Mouse (Mus musculus) liver, embryonic 15.5 days (tissue): ENCODE data around the gene Mindy4. TPM values are rescaled to one million over a fixed set of nuclear protein-coding genes. Genes with fewer than 3 reads are reported as not detected.
"Not testable (repeated sequence)": the region's sequence is repeated elsewhere in the genome, so short reads cannot be mapped to it uniquely, and the experiment has no call there.

Experiments
- ATAC-seq: fragments of 200-750 bp; cut with Nextera tagmentation; 2 replicates; pipeline ENCODE4 v1.8.0; 2017; ENCODE audit warnings: moderate number of reproducible peaks, mild to moderate bottlenecking, moderate library complexity; ENCODE audit not compliant: insufficient read depth
- H3K27ac ChIP-seq: fragments of 300-500 bp; sonication (generic); replicated peaks from 2 replicates; pipeline ENCODE4 v1.5.1; 2015; ENCODE audit warnings: mild to moderate bottlenecking, inconsistent platforms
- H3K27me3 ChIP-seq: fragments of 300-500 bp; sonication (generic); 2 replicates; pipeline ENCODE4 v1.6.1; 2015; ENCODE audit warnings: mild to moderate bottlenecking, inconsistent platforms
- H3K36me3 ChIP-seq: fragments of 300-500 bp; sonication (generic); replicated peaks from 2 replicates; pipeline ENCODE4 v1.6.1; 2015; ENCODE audit warnings: moderate library complexity, mild to moderate bottlenecking, inconsistent platforms
- H3K4me1 ChIP-seq: fragments of 300-500 bp; sonication (generic); replicated peaks from 2 replicates; pipeline ENCODE4 v1.6.1; 2015; ENCODE audit warnings: inconsistent platforms
- H3K4me2 ChIP-seq: fragments of 300-500 bp; sonication (generic); 2 replicates; pipeline ENCODE4 v1.6.1; 2015; ENCODE audit warnings: moderate library complexity, mild to moderate bottlenecking, inconsistent platforms
- H3K4me3 ChIP-seq: fragments of 300-500 bp; sonication (generic); replicated peaks from 2 replicates; pipeline ENCODE4 v1.5.1; 2015; ENCODE audit warnings: mild to moderate bottlenecking, inconsistent platforms
- H3K9ac ChIP-seq: fragments of 300-500 bp; sonication (generic); 2 replicates; pipeline ENCODE4 v1.6.1; 2015; ENCODE audit warnings: moderate library complexity, mild to moderate bottlenecking, inconsistent platforms
- H3K9me3 ChIP-seq: fragments of 300-500 bp; sonication (generic); replicated peaks from 2 replicates; pipeline ENCODE4 v1.6.1; 2016; ENCODE audit warnings: inconsistent platforms
- WGBS: fragments of 180-500 bp; shearing (Covaris S2); methylation state at CpG from one replicate; pipeline ENCODE4 v1.1.7; 2015; ENCODE audit warnings: mixed read lengths; ENCODE audit not compliant: insufficient replicate concordance; 5-methylcytosine and 5-hydroxymethylcytosine counted together
- polyA plus RNA-seq: library from polyadenylated mRNA; unstranded; fragments of >200 nt; fragmentation: Nextera tagmentation; extraction: Ambion mirVana; gene quantifications from 2 replicates; pipeline ENCODE4 v1.2.1, GENCODE M21; 2015

The Mindy4 gene
- polyA plus RNA-seq, 1 experiment from 2014 or later, result 1.3 TPM

DNA sequence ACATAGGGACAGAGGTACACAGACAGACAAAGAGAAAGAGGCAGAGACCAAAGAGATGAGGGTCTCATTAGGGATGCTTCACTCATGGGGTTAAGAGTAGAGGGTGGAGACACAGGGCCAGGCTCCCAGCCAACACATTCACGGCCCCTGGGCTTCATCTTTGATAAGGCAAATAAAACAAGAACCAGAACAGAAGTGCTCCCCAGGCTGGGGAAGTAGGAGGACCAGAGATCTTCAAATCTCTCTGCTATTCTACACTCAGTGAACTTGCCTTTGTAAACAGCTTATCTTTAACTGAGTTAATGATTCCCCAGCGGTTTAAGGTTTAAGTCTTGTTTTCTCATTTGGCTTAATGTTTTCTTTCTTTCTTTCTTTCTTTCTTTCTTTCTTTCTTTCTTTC lies 27.7 kb upstream of the Mindy4 start:
- Histone ChIP-seq H3K4me2 (no peak overlapping the region), H3K9ac (no peak overlapping the region), H3K4me1 (0 out of 2 replicates have a peak, but pooled peaks cover 10% of the 10 kb centered on the region), H3K36me3 (no peaks in the 10 kb centered on the region), H3K4me3 (no peak overlapping the region), H3K27ac (no peak overlapping the region), H3K27me3 (no peaks in the 10 kb centered on the region), H3K9me3 (no peaks in the 10 kb centered on the region)
- ATAC-seq, result no peak
- 19% methylated on average over 2 of the region's 2 CpGs for WGBS

DNA sequence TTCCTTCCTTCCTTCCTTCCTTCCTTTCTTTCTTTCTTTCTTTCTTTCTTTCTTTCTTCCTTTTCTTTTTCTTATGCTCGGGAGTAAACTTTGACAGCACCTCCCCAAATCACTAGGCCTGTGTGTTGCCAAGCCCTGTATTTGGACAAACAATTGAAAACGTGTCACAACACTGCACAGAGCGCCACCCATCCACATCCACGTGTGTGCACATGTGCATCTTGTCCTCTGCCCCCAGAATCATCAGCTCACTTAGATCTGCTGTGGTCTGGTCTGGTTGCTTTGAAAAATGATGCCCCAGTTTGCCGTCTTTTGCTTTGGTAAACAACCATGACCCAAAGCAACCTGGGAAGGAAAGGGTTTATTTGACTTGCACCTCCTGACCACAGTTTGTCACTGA lies 27.3 kb upstream of the Mindy4 start:
- H3K9me3 ChIP-seq, result no peaks in the 10 kb centered on the region
- no peak overlapping the region for H3K4me3 ChIP-seq
- no peaks in the 10 kb centered on the region for H3K27me3 ChIP-seq
- H3K27ac ChIP-seq, result no peak overlapping the region
- no peak overlapping the region for H3K9ac ChIP-seq
- no peaks in the 10 kb centered on the region for H3K36me3 ChIP-seq
- 0 out of 2 replicates have a peak, but pooled peaks cover 10% of the 10 kb centered on the region for H3K4me1 ChIP-seq
- WGBS, result 32% methylated on average over 5 of the region's 5 CpGs
- H3K4me2 ChIP-seq, result no peak overlapping the region
- ATAC-seq, result no peak

DNA sequence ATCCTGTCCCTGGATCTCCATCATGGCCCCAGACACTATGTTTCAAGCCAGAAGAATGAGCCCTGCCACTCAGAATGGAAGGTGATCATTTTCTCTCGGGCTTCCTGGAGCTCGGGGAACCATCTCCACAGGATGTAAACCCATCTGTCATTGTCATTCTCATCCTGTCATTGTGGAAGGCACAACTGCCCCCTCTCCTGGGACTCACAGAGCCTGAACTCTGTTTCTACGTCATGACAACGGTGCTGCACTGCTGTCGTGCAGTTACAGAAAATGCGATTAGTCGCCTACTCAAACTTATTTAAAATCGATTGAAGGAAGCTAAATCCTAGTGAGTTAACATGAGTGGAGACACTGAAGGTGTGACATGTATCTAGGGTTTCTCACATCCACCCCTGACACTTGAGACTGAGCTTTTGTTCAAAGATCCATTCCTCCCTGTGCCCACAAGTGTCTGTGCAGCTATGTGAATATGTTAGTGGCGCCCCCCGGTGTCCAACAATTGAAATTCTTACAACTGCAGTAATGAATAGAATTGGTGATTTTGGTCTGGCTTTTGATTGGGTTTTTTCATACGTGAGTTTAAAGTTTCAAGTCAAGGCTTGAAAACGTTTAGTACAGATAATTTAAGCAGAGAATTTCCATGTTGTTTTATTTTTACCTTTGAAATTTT lies 26.0 kb upstream of the Mindy4 start:
- ATAC-seq, result no peak
- Histone ChIP-seq H3K9ac (no peak overlapping the region), H3K27ac (no peak overlapping the region), H3K4me3 (no peak overlapping the region), H3K4me2 (no peak overlapping the region), H3K9me3 (no peaks in the 10 kb centered on the region), H3K36me3 (no peaks in the 10 kb centered on the region), H3K27me3 (no peaks in the 10 kb centered on the region), H3K4me1 (0 out of 2 replicates have a peak, but pooled peaks cover 10% of the 10 kb centered on the region)
- 27% methylated on average over 12 of the region's 12 CpGs for WGBS

DNA sequence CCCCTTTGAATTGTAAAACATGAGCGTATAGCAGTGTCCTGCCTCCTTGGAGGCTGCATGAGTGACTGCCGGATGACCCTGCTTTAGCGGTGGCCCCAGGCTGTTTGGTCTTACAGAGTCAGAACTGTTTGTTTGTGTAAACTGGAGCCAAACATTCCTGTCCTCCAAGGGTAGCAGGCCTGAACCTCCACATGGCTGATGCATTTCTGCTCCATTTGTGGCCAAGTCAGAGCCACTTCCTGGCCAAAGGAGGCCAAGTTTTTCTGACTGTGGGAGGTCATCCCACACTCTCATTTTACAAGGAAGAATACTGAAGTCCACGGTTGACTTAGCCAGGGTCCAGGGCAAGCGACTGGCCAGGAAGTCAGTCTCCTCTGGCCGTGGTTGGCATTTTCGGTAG lies 23.6 kb upstream of the Mindy4 start:
- Histone ChIP-seq H3K4me3 (no peak overlapping the region), H3K36me3 (no peaks in the 10 kb centered on the region), H3K4me1 (0 out of 2 replicates have a peak, but pooled peaks cover 9% of the 10 kb centered on the region), H3K27me3 (no peaks in the 10 kb centered on the region), H3K9ac (no peak overlapping the region), H3K9me3 (no peaks in the 10 kb centered on the region), H3K4me2 (no peak overlapping the region), H3K27ac (no peak overlapping the region)
- 61% methylated on average over 7 of the region's 7 CpGs for WGBS
- no peak for ATAC-seq

DNA sequence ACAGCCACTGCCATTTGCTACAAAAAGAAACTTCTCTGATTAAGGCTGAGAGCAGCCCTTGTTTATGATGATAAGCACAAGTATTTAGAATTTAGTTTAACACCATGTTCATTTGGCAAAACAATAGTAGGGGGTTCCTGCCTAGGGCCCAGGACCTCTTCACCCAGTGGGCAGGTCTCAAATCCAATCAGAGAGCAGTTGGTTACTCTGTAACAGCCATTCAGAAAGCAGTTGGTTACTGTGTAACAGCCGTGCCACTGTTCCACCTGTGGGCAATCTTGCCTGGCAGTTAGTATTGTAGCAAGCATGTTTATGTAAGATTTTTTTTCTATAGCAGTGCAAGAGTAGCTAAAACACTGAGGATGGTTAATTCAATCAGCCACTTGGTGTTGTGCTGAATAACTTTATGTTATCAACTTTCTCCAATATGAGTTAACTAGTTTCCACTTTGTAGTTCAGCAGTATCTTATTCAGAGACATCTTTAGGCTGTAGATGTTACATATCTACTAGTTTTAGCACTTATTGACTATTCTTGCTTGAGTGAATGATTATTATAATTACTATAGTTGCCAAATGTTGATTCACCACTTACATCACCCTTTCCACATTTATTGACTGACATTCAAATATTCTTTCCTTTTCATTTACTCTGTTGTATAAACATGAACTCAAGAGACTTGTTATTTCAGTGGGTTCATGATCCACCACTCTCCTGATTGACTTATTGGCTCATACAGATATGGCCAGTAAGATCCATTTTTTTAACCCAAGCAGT lies 20.3 kb upstream of the Mindy4 start:
- Histone ChIP-seq H3K9ac (no peak overlapping the region), H3K4me2 (no peak overlapping the region), H3K4me3 (no peak overlapping the region), H3K27me3 (no peaks in the 10 kb centered on the region), H3K36me3 (no peaks in the 10 kb centered on the region), H3K27ac (no peak overlapping the region), H3K4me1 (no peaks in the 10 kb centered on the region), H3K9me3 (no peaks in the 10 kb centered on the region)
- no peak for ATAC-seq
- WGBS, result 56% methylated on average over 1 of the region's 1 CpGs

DNA sequence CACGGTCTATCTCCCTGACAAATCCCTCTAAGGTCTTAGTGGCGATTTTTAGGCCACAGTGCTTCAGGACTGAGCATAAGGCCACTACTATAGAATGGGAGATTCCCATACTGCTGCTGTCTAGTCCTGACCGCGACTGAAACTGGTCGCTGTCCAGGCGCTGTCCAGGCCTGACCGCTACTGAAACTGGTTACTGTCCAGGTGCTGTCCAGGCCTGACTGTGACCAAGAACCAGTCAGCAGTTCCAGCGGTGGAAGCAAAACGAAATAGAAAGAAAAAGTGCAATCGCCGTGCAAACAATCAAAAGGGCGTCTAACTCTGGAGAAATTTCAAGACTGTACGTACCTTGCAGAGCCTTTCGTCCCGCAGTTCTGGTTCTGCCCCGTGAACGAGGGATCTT lies 15.4 kb upstream of the Mindy4 start:
- not testable (repeated sequence) for ATAC-seq, H3K27ac ChIP-seq, H3K9ac ChIP-seq, H3K27me3 ChIP-seq, H3K36me3 ChIP-seq, H3K4me3 ChIP-seq, H3K4me2 ChIP-seq, H3K9me3 ChIP-seq, H3K4me1 ChIP-seq
- 82% methylated on average over 17 of the region's 17 CpGs for WGBS

DNA sequence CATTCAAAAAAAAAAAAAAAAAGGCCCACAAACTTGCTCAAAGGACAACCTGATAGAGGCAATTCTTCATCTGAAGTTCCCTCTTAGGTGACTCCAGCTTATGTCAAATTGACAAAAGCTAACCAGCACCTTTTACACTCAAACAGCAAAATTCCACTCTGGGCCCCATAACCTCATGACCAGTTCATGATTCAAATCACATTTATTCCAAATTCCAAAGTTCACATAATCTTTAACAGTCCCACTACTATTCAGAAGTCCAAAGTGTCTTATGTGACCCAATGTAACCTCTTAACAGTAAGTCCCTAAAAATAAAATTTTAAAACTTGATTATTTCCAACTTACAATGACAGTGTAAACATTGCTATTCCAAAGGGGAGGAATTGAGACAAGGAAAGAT lies 13.8 kb upstream of the Mindy4 start:
- Histone ChIP-seq H3K4me1 (no peaks in the 10 kb centered on the region), H3K27ac (no peak overlapping the region)
- ATAC-seq, result no peak

DNA sequence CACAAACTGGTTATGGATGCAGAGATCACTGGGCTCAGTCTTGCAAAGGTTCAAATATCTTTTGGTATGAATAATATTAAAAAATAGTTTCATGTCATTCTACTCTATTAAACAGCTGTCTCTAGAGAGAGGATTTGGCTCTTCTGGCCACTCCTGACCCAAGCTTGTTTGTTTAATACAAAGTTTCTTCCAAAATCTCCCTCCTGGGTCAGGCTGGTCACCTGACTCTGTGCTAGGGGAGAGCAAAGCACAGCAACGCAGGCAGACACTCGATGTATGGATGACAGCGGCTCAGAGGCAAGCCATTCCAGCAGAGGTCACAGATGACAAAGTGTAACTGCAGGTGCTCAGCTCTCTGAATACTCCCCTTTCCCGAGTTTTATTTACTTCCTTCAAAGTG lies 11.6 kb upstream of the Mindy4 start:
- H3K9me3 ChIP-seq, result no peaks in the 10 kb centered on the region
- H3K36me3 ChIP-seq, result no peaks in the 10 kb centered on the region
- H3K27ac ChIP-seq, result no peak overlapping the region
- H3K4me3 ChIP-seq, result no peak overlapping the region
- H3K4me1 ChIP-seq, result no peaks in the 10 kb centered on the region
- WGBS, result 53% methylated on average over 4 of the region's 4 CpGs
- no peak for ATAC-seq
- H3K27me3 ChIP-seq, result no peaks in the 10 kb centered on the region
- no peak overlapping the region for H3K4me2 ChIP-seq
- H3K9ac ChIP-seq, result no peak overlapping the region

More for the DNA sequence above, 13.8 kb upstream of the Mindy4 start:
- H3K4me2 ChIP-seq, result no peak overlapping the region
- H3K9ac ChIP-seq, result no peak overlapping the region
- no peaks in the 10 kb centered on the region for H3K36me3 ChIP-seq
- no peaks in the 10 kb centered on the region for H3K9me3 ChIP-seq
- no peaks in the 10 kb centered on the region for H3K27me3 ChIP-seq
- H3K4me3 ChIP-seq, result no peak overlapping the region

DNA sequence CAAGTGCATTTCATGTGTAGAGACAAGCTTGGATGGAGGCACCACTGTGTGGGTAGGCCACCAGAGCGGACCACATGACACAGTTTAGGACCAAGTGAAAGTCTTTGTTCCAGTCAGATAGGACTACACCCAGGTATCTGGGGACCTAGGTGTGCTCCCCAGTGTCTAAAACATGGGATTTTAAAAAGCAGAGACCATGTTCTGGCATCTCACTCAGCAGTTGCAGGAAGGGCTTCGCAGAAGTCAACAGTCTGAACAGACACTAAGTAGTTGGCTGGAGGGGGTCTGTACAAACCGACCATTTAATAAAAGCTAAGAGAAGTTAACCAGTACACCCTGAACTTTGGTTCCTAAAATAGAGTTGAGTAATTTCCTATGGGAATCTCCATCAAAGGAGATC lies 10.0 kb upstream of the Mindy4 start:
- H3K9ac ChIP-seq, result no peak overlapping the region
- H3K27me3 ChIP-seq, result no peaks in the 10 kb centered on the region
- no peaks in the 10 kb centered on the region for H3K4me1 ChIP-seq
- ATAC-seq, result no peak
- 71% methylated on average over 3 of the region's 3 CpGs for WGBS
- H3K9me3 ChIP-seq, result no peaks in the 10 kb centered on the region
- H3K36me3 ChIP-seq, result no peaks in the 10 kb centered on the region
- H3K4me3 ChIP-seq, result no peak overlapping the region
- no peak overlapping the region for H3K27ac ChIP-seq
- H3K4me2 ChIP-seq, result no peak overlapping the region

DNA sequence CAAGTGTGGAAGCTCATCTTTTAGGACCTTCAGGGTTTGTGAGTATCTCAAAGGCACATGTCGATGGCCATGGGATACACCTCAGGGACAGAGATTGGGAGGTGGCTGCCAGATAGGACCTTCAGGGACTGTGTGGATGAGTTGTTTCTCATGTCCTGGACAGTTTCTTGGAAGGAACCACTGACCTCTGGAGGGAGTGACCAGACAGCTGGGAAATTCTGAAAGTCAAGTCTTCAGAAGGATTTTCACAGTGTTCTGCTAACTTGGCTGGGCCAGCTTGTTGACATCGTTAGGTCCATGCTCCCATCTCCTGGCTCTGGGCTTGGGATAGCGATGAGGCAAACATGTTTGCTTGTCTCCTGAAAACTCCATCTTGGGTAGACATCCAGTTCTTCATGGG lies 4.1 kb upstream of the Mindy4 start:
- WGBS, result 68% methylated on average over 3 of the region's 3 CpGs
- Histone ChIP-seq H3K4me2 (no peak overlapping the region), H3K27ac (no peak overlapping the region), H3K4me3 (no peak overlapping the region), H3K9ac (no peak overlapping the region), H3K36me3 (no peaks in the 10 kb centered on the region), H3K9me3 (no peaks in the 10 kb centered on the region), H3K27me3 (no peaks in the 10 kb centered on the region), H3K4me1 (peaks cover 14% of the 10 kb centered on the region)
- no peak for ATAC-seq

DNA sequence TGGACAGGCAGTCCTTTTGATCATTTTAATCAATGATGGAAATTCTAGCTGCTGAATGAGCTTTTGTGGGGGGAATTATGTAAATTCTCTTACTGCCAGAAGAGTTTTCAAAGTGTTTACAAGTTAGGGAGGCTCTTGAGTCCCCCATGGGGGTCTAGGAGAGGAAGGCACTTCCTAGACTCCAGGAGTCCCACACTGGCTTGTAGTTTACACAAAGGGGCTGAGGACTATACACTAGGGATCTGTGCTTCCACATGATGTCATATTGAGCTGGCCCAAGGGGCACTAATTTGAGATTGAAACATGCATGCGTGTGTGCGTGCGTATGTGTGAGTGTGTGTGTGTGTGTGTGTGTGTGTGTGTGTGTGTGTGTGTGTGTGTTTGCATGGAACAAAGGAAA lies 748 bp downstream of the Mindy4 start:
- Histone ChIP-seq H3K4me1 (peaks cover 14% of the 10 kb centered on the region), H3K27ac (no peak overlapping the region), H3K27me3 (no peaks in the 10 kb centered on the region), H3K9ac (0 out of 2 replicates have a peak overlapping the region, but pooled peaks have one; percentile 36), H3K9me3 (no peaks in the 10 kb centered on the region), H3K36me3 (no peaks in the 10 kb centered on the region), H3K4me2 (peak overlapping the region; percentile 79), H3K4me3 (peak overlapping the region; percentile 60)
- ATAC-seq, result no peak
- WGBS, result 87% methylated on average over 3 of the region's 3 CpGs
